Mouse (Mus musculus) liver, embryonic 13.5 days (tissue): ENCODE results near the gene Maml1. TPM values are rescaled to one million over a fixed set of nuclear protein-coding genes. Genes with fewer than 3 reads are reported as not detected.
A peak's percentile ranks its signal among the peaks of the same experiment; 100 is the strongest.

Experiments
- ATAC-seq: fragments of 200-750 bp; cut with Nextera tagmentation; 2 replicates; pipeline ENCODE4 v1.8.0; 2017; ENCODE audit warnings: low read depth, mild to moderate bottlenecking, moderate number of reproducible peaks, moderate library complexity
- DNase-seq: peaks from one replicate; pipeline ENCODE4 v3.0.0; 2022
- H3K27ac ChIP-seq: fragments of 300-500 bp; sonication (generic); 2 replicates; pipeline ENCODE4 v1.5.1; 2015; ENCODE audit warnings: moderate library complexity, mild to moderate bottlenecking, inconsistent platforms
- H3K27me3 ChIP-seq: fragments of 300-500 bp; sonication (generic); 2 replicates; pipeline ENCODE4 v1.6.1; 2015; ENCODE audit warnings: mild to moderate bottlenecking, inconsistent platforms
- H3K36me3 ChIP-seq: fragments of 300-500 bp; sonication (generic); 2 replicates; pipeline ENCODE4 v1.6.1; 2015; ENCODE audit warnings: mild to moderate bottlenecking, inconsistent platforms
- H3K4me1 ChIP-seq: fragments of 300-500 bp; sonication (generic); replicated peaks from 2 replicates; pipeline ENCODE4 v1.6.1; 2015; ENCODE audit warnings: inconsistent platforms
- H3K4me2 ChIP-seq: fragments of 300-500 bp; sonication (generic); 2 replicates; pipeline ENCODE4 v1.6.1; 2015; ENCODE audit warnings: inconsistent platforms, mild to moderate bottlenecking, moderate library complexity
- H3K4me3 ChIP-seq: fragments of 300-500 bp; sonication (generic); replicated peaks from 2 replicates; pipeline ENCODE4 v1.5.1; 2015; ENCODE audit warnings: mild to moderate bottlenecking, inconsistent platforms
- H3K9ac ChIP-seq: fragments of 300-500 bp; sonication (generic); 2 replicates; pipeline ENCODE4 v1.6.1; 2015; ENCODE audit warnings: mild to moderate bottlenecking, inconsistent platforms
- H3K9me3 ChIP-seq: fragments of 300-500 bp; sonication (generic); replicated peaks from 2 replicates; pipeline ENCODE4 v1.6.1; 2016; ENCODE audit warnings: inconsistent platforms
- WGBS: fragments of 180-500 bp; shearing (Covaris S2); methylation state at CpG from one replicate; pipeline ENCODE4 v1.1.7; 2015; ENCODE audit not compliant: insufficient replicate concordance; 5-methylcytosine and 5-hydroxymethylcytosine counted together
- polyA plus RNA-seq: library from polyadenylated mRNA; unstranded; fragments of >200 nt; fragmentation: Nextera tagmentation; extraction: Ambion mirVana; gene quantifications from 2 replicates; pipeline ENCODE4 v1.2.1, GENCODE M21; 2015

Maml1 gene
- polyA plus RNA-seq, 1 experiment from 2014 or later, result 1.4 TPM

GRCm38 (mm10) chr11:50216724-50217366, 75.3 kb downstream of the Maml1 start:
- Histone ChIP-seq H3K4me3 (no peak overlapping the region), H3K36me3 (0 out of 2 replicates have a peak, but pooled peaks cover 7% of the 10 kb centered on the region), H3K27ac (no peak overlapping the region; the same call in 1 of the 2 replicates), H3K27me3 (no peaks in the 10 kb centered on the region), H3K4me1 (peaks cover 79% of the 10 kb centered on the region), H3K4me2 (no peak overlapping the region), H3K9ac (0 out of 2 replicates have a peak overlapping the region, but pooled peaks have one; percentile 20), H3K9me3 (no peaks in the 10 kb centered on the region)
- ATAC-seq (no peak), DNase-seq (no peak)
- WGBS, result 58% methylated on average over 4 of the region's 4 CpGs

GRCm38 (mm10) chr11:50215633-50216032, 76.5 kb downstream of the Maml1 start:
- no peak for DNase-seq
- H3K36me3 ChIP-seq, result 0 out of 2 replicates have a peak, but pooled peaks cover 1% of the 10 kb centered on the region
- peak; percentile 18; the same call in 1 of the 2 replicates for ATAC-seq
- no peak overlapping the region; the same call in 1 of the 2 replicates for H3K9ac ChIP-seq
- H3K4me3 ChIP-seq, result no peak overlapping the region
- no peaks in the 10 kb centered on the region for H3K9me3 ChIP-seq
- WGBS, result 45% methylated on average over 9 of the region's 9 CpGs
- peak overlapping the region; percentile 15; the same call in 1 of the 2 replicates for H3K4me2 ChIP-seq
- peaks cover 90% of the 10 kb centered on the region for H3K4me1 ChIP-seq
- H3K27me3 ChIP-seq, result no peaks in the 10 kb centered on the region
- peak overlapping the region; percentile 65 for H3K27ac ChIP-seq

- Histone ChIP-seq H3K36me3 (no peaks in the 10 kb centered on the region), H3K4me2 (no peak overlapping the region), H3K9ac (no peak overlapping the region), H3K27me3 (no peaks in the 10 kb centered on the region), H3K4me1 (peaks cover 85% of the 10 kb centered on the region), H3K4me3 (no peak overlapping the region), H3K27ac (no peak overlapping the region), H3K9me3 (no peaks in the 10 kb centered on the region)
- ATAC-seq (no peak), DNase-seq (no peak)
- 78% methylated on average over 6 of the region's 6 CpGs for WGBS
Observed at GRCm38 (mm10) chr11:50214631-50215030, 77.5 kb downstream of the Maml1 start.

- peak; percentile 59 for DNase-seq
- H3K4me2 ChIP-seq, result no peak overlapping the region
- H3K9ac ChIP-seq, result no peak overlapping the region
- ATAC-seq, result peak; percentile 8; the same call in 1 of the 2 replicates
- 60% methylated on average over 11 of the region's 11 CpGs for WGBS
- H3K4me1 ChIP-seq, result peaks cover 83% of the 10 kb centered on the region
- H3K27me3 ChIP-seq, result no peaks in the 10 kb centered on the region
- H3K4me3 ChIP-seq, result no peak overlapping the region
- H3K27ac ChIP-seq, result peak overlapping the region; percentile 61
- no peaks in the 10 kb centered on the region for H3K9me3 ChIP-seq
- H3K36me3 ChIP-seq, result 0 out of 2 replicates have a peak, but pooled peaks cover 3% of the 10 kb centered on the region
Observed at GRCm38 (mm10) chr11:50212848-50213758, 79.0 kb downstream of the Maml1 start.

GRCm38 (mm10) chr11:50212060-50212739, 79.9 kb downstream of the Maml1 start:
- H3K36me3 ChIP-seq, result peaks cover 12% of the 10 kb centered on the region
- ATAC-seq (no peak), DNase-seq (no peak)
- H3K27ac ChIP-seq, result peak overlapping the region; percentile 99
- H3K4me2 ChIP-seq, result no peak overlapping the region
- WGBS, result 50% methylated on average over 3 of the region's 3 CpGs
- H3K4me1 ChIP-seq, result peaks cover 79% of the 10 kb centered on the region
- no peaks in the 10 kb centered on the region for H3K9me3 ChIP-seq
- H3K9ac ChIP-seq, result no peak overlapping the region
- H3K4me3 ChIP-seq, result no peak overlapping the region
- no peaks in the 10 kb centered on the region for H3K27me3 ChIP-seq

GRCm38 (mm10) chr11:50211322-50212059, 80.6 kb downstream of the Maml1 start:
- H3K9me3 ChIP-seq, result no peaks in the 10 kb centered on the region
- H3K36me3 ChIP-seq, result peaks cover 19% of the 10 kb centered on the region
- H3K27me3 ChIP-seq, result no peaks in the 10 kb centered on the region
- 72% methylated on average over 3 of the region's 3 CpGs for WGBS
- ATAC-seq (no peak), DNase-seq (no peak)
- peak overlapping the region; percentile 98 for H3K9ac ChIP-seq
- H3K4me1 ChIP-seq, result peaks cover 74% of the 10 kb centered on the region
- peak overlapping the region; percentile 78 for H3K4me2 ChIP-seq
- H3K4me3 ChIP-seq, result peak overlapping the region; percentile 92
- H3K27ac ChIP-seq, result peak overlapping the region; percentile 99

- peaks cover 74% of the 10 kb centered on the region for H3K4me1 ChIP-seq
Observed at GRCm38 (mm10) chr11:50210505-50211151, 81.5 kb downstream of the Maml1 start, which contains the start of the genes Sqstm1 and Mgat4b. TSS of gene Sqstm1 (minus strand) at chr11:50210827. TSS of gene Mgat4b (plus strand) at chr11:50210890.

GRCm38 (mm10) chr11:50210101-50210504, 82.0 kb downstream of the Maml1 start:
- WGBS, result 0% methylated on average over 24 of the region's 24 CpGs
- Histone ChIP-seq H3K4me1 (peaks cover 74% of the 10 kb centered on the region), H3K9me3 (no peaks in the 10 kb centered on the region)

More at GRCm38 (mm10) chr11:50210505-50211151, 81.5 kb downstream of the Maml1 start, which contains the start of the genes Sqstm1 and Mgat4b:
- Histone ChIP-seq H3K4me3 (peak within 1 kb of the TSS; percentile 92), H3K4me2 (peak within 1 kb of the TSS; percentile 78), H3K36me3 (peaks cover 28% of the 10 kb centered on the region), H3K27me3 (no peaks in the 10 kb centered on the region), H3K9ac (peak within 1 kb of the TSS; percentile 98), H3K9me3 (no peaks in the 10 kb centered on the region), H3K27ac (peak within 1 kb of the TSS; percentile 99)
- DNase-seq, result peak; percentile 69
- WGBS, result under 1% methylated on average over 48 of the region's 48 CpGs
- ATAC-seq, result peak; percentile 66

GRCm38 (mm10) chr11:50208039-50208438, 84.1 kb downstream of the Maml1 start:
- DNase-seq (no peak), ATAC-seq (no peak)
- Histone ChIP-seq H3K9ac (no peak overlapping the region), H3K4me1 (peaks cover 70% of the 10 kb centered on the region), H3K36me3 (peaks cover 52% of the 10 kb centered on the region), H3K27ac (no peak overlapping the region), H3K27me3 (no peaks in the 10 kb centered on the region), H3K9me3 (no peaks in the 10 kb centered on the region), H3K4me2 (peak overlapping the region; percentile 6; the same call in 1 of the 2 replicates), H3K4me3 (no peak overlapping the region)
- WGBS, result 89% methylated on average over 5 of the region's 5 CpGs

More at GRCm38 (mm10) chr11:50210101-50210504, 82.0 kb downstream of the Maml1 start:
- H3K9ac ChIP-seq, result peak overlapping the region; percentile 98
- peak overlapping the region; percentile 92 for H3K4me3 ChIP-seq
- ATAC-seq (peak; percentile 91), DNase-seq (peak; percentile 87)
- no peaks in the 10 kb centered on the region for H3K27me3 ChIP-seq
- peak overlapping the region; percentile 99 for H3K27ac ChIP-seq
- H3K4me2 ChIP-seq, result peak overlapping the region; percentile 78
- peaks cover 33% of the 10 kb centered on the region for H3K36me3 ChIP-seq

- H3K4me2 ChIP-seq, result 0 out of 2 replicates have a peak overlapping the region, but pooled peaks have one; percentile 6
- no peak for ATAC-seq
- no peaks in the 10 kb centered on the region for H3K27me3 ChIP-seq
- no peak for DNase-seq
- peaks cover 69% of the 10 kb centered on the region for H3K4me1 ChIP-seq
- no peak overlapping the region for H3K4me3 ChIP-seq
- no peaks in the 10 kb centered on the region for H3K9me3 ChIP-seq
- WGBS, result 93% methylated on average over 14 of the region's 14 CpGs
- H3K36me3 ChIP-seq, result peaks cover 59% of the 10 kb centered on the region
- H3K27ac ChIP-seq, result no peak overlapping the region
- H3K9ac ChIP-seq, result no peak overlapping the region
Observed at GRCm38 (mm10) chr11:50207344-50207743, 84.8 kb downstream of the Maml1 start.
